Mouse (Mus musculus) cerebellum, postnatal 4 days (tissue): ENCODE measurements around the gene Rlbp1.

Source experiments
- DNase-seq, 2 experiments: peaks; one replicate each; pipeline ENCODE4 v3.0.0; 2022; ENCODE audit warnings: low spot score in 2 of 2, mixed read lengths in 1 of 2

Gene Rlbp1

DNA sequence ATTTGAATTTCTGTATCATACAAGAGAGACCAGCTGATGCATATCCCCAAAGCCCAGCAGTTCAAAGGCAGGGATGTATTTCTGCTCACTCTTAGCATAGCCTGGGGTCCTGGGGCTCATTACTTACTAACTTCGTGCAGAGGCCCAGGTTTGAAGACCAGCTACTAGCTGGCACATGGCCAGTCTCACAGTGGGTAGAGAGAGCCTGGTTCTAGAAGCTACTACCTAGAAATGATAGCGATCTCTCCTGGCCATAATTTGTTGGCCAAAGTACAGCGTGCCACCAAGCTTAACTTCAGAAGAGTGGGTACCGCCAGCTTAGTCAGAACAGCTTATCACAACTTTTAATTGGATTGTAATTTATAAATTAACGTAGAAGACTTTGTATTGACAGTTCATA, 58.1 kb downstream of the Rlbp1 start:
- no peak for DNase-seq
